Mouse (Mus musculus): ENCODE measurements at regions not wholly inside any gene's neighbourhood (a gene's known extent, or its start where the extent isn't known, plus 50 kb on each side); places are given as distances from the start of the nearest gene placed in this dataset.

DNA sequence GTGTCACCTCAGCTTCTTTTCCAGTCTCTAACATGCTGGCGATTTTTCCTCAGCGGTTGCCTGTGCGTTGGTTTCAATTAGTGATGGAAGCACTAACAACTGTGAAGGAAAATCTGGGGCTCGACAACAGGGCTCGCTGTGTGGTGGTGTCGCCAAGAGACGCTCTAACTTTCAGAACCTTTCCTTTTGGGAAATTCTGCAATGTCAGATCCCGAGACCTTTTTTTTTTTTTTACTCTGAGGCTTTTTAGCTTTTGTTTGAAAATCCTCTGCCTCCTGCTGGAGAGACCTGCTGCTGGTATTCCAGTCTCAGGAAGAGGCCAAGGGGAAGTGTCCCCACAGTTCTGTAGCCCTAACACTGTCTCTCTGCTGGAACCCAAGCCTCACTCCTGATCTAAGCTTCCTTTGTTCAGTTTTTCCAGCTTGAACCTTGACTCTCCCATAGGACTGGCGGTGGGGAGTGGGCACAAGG is 144.3 kb downstream of the Cdca7 start:
- TF ChIP-seq POLR2A (IDR thresholded peaks at IDR 0.05; ENCODE audit: low read depth, low read length) (no peak), CTCF (conservative IDR thresholded peaks at IDR 0.05 in 1 of 2, IDR thresholded peaks at IDR 0.05 in 1 of 2; ENCODE audit: low read depth in 2 of 2, low read length in 2 of 2) (no peak), NELFE (IDR thresholded peaks at IDR 0.05; ENCODE audit: low read depth, low read length) (no peak), MXI1 (IDR thresholded peaks at IDR 0.05; ENCODE audit: low read depth, low read length) (no peak), POLR2AphosphoS2 (IDR thresholded peaks at IDR 0.05; ENCODE audit: low read depth, low read length) (no peak), USF1 (IDR thresholded peaks at IDR 0.05; ENCODE audit: low read depth, low read length) (no peak), MAX (IDR thresholded peaks at IDR 0.05; ENCODE audit: low read length) (no peak), ETS1 (conservative IDR thresholded peaks at IDR 0.05; ENCODE audit: low read depth, low read length) (no peak), ZC3H11A (IDR thresholded peaks at IDR 0.05; ENCODE audit: low read depth, low read length) (no peak)
